Mouse (Mus musculus) thymus, postnatal 25 days (tissue): ENCODE results near the gene Ccl26.
"Not testable (repeated sequence)": the region's sequence is repeated elsewhere in the genome, so short reads cannot be mapped to it uniquely, and the experiment has no call there.

Experiments used
- DNase-seq: peaks from one replicate; pipeline ENCODE4 v3.0.0; 2022

The Ccl26 gene

GRCm38 (mm10) chr5:135563469-135563868 is at the start of gene Ccl26:
Gene Ccl26 (minus strand): TSS chr5:135563569.
- DNase-seq: no peak

GRCm38 (mm10) chr5:135609794-135610193 is 46.4 kb upstream of the Ccl26 start:
- no peak for DNase-seq

GRCm38 (mm10) chr5:135607581-135607980 is 44.2 kb upstream of the Ccl26 start:
- no peak for DNase-seq

- DNase-seq: not testable (repeated sequence)
Observed at GRCm38 (mm10) chr5:135606717-135607116, 43.3 kb upstream of the Ccl26 start.

- DNase-seq: not testable (repeated sequence)
Observed at GRCm38 (mm10) chr5:135604643-135605042, 41.3 kb upstream of the Ccl26 start.

GRCm38 (mm10) chr5:135589996-135590784 is 26.8 kb upstream of the Ccl26 start:
- DNase-seq: no peak

GRCm38 (mm10) chr5:135587764-135588163 is 24.4 kb upstream of the Ccl26 start:
- DNase-seq: no peak

- no peak for DNase-seq
Observed at GRCm38 (mm10) chr5:135585691-135586090, 22.3 kb upstream of the Ccl26 start.

GRCm38 (mm10) chr5:135582330-135582729 is 19.0 kb upstream of the Ccl26 start:
- no peak for DNase-seq

- DNase-seq: no peak
Observed at GRCm38 (mm10) chr5:135579331-135579751, 16.0 kb upstream of the Ccl26 start.

GRCm38 (mm10) chr5:135576055-135576454 is 12.7 kb upstream of the Ccl26 start:
- no peak for DNase-seq

GRCm38 (mm10) chr5:135573006-135573405 is 9.6 kb upstream of the Ccl26 start, which contains the start of gene Ccl24:
Gene Ccl24 (minus strand): TSS chr5:135573049.
- DNase-seq: no peak

- DNase-seq: no peak
Observed at GRCm38 (mm10) chr5:135568698-135569097, 5.3 kb upstream of the Ccl26 start.

- no peak for DNase-seq
Observed at GRCm38 (mm10) chr5:135567556-135568265, 4.3 kb upstream of the Ccl26 start.

- no peak for DNase-seq
Observed at GRCm38 (mm10) chr5:135557671-135558070, 5.7 kb downstream of the Ccl26 start.

GRCm38 (mm10) chr5:135557051-135557450 is 6.3 kb downstream of the Ccl26 start:
- DNase-seq: no peak

GRCm38 (mm10) chr5:135556259-135556658 is 7.1 kb downstream of the Ccl26 start:
- no peak for DNase-seq

- DNase-seq: no peak
Observed at GRCm38 (mm10) chr5:135551591-135551990, 11.8 kb downstream of the Ccl26 start.

- DNase-seq: no peak
Observed at GRCm38 (mm10) chr5:135550910-135551309, 12.5 kb downstream of the Ccl26 start.

- DNase-seq: no peak
Observed at GRCm38 (mm10) chr5:135547990-135548389, 15.4 kb downstream of the Ccl26 start.

- peak; percentile 99 for DNase-seq
Observed at GRCm38 (mm10) chr5:135544865-135545797, 18.2 kb downstream of the Ccl26 start, which contains the start of gene Hip1. Gene Hip1 (minus strand): TSS chr5:135545120.

- DNase-seq: no peak
Observed at GRCm38 (mm10) chr5:135544032-135544558, 19.3 kb downstream of the Ccl26 start.
